Mouse (Mus musculus) heart, adult 2 months (tissue): ENCODE measurements at regions not wholly inside any gene's neighbourhood (a gene's known extent, or its start where the extent isn't known, plus 50 kb on each side); places are given as distances from the start of the nearest gene placed in this dataset.

ENCODE experiments used
- CTCF ChIP-seq: fragments of 200-600 bp; IDR thresholded peaks from 2 replicates; pipeline ENCODE4 v1.8.1; 2022; ENCODE audit warnings: antibody characterized with exemption, mild to moderate bottlenecking, moderate library complexity
- POLR2A ChIP-seq: fragments of 200-500 bp; IDR thresholded peaks from 2 replicates; pipeline ENCODE4 v1.6.1; 2011; ENCODE audit warnings: mild to moderate bottlenecking, low read depth, low read length, control low read depth; ENCODE audit not compliant: insufficient read depth

DNA sequence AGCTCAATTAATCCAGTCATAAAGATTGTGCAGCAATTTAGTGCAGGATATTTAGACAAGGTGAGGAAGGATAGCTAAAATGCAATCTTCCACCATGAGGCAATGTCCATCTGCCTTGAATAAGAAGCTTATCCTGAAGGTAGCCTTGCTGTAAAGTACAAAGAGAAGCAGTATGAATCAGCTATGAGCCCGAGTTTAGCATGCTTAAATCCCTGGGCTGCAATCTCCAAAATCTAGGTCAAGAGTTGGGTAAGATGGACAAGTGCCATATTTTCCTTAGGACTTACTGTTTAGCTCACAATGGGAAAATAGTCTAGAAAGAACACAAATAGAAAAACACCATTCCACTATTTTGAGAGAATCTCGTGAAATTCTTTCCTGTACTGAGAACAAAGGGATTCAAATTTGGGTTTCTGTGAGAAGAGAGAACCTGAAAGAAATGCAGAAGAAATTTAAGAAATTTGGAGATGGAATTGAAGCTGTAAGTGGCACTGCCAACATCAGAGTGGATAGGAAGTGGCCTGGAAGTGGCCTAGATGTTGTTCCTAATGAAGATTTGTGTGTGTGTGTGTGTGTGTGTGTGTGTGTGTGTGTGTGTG, 449.9 kb downstream of the Tns3 start:
- TF ChIP-seq CTCF (no peak), POLR2A (no peak)
